ENCODE assay signal across 1 mouse cellular context in the genomic region with DNA sequence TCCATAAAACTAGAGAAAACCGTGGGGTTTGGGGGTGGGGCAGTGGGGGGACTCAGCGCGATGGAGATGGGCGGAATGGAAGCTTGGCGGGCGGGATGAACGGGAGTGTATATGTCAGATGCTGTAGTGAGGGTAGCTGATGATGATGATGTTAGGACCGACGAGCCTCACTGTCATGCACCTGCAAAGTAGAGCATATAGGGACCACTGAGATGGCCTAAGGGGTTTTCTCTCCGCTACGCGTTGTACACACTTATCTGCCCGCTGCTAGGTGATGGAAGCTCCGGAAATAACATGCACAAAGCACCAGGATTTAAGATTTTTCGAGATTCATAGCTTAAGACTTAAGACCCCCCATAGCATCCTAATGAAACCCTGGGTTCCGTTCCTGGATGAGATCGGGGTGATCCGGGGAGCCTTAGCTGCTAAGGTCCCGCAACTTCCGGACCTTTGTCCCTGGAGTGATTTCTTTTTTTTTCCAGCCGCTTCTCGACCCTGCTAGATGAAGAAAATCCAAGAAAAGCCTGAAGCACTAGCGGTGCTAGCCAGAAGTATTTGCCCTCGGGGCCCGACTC.
TF ChIP-seq lines count a peak whose summit lies in the region.

No protein-coding gene starts in this region.

TF ChIP-seq in CH12.LX, 34 proteins besides CTCF, POLR2A, EP300 and RAD21 (continued from another document):
- no peak for TF ChIP-seq IRF4 (IDR thresholded peaks at IDR 0.05; ENCODE audit: low read depth, low read length)
- TF ChIP-seq E2F4 (IDR thresholded peaks at IDR 0.05; ENCODE audit: insufficient replicate concordance, low read depth, low read length) = no peak
- TF ChIP-seq TBP (conservative IDR thresholded peaks at IDR 0.05; ENCODE audit: low read depth, low read length) = no peak
- TF ChIP-seq ZNF384 (IDR thresholded peaks at IDR 0.05; ENCODE audit: low read depth, low read length) = no peak
- no peak for TF ChIP-seq MAZ (IDR thresholded peaks at IDR 0.05; ENCODE audit: low read depth, low read length)
- TF ChIP-seq NRF1 (IDR thresholded peaks at IDR 0.05; ENCODE audit: low read depth, low read length) = no peak
- no peak for TF ChIP-seq TCF12 (IDR thresholded peaks at IDR 0.05; ENCODE audit: low read depth, low read length)
- TF ChIP-seq RCOR1 (conservative IDR thresholded peaks at IDR 0.05; ENCODE audit: low read depth, low read length) = no peak
- TF ChIP-seq ZC3H11A (IDR thresholded peaks at IDR 0.05; ENCODE audit: low read depth, low read length) = no peak
- TF ChIP-seq ELF1 (IDR thresholded peaks at IDR 0.05; ENCODE audit: low read depth, low read length) = no peak
- no peak; the same call in 1 of the 2 replicates for TF ChIP-seq CHD1 (IDR thresholded peaks at IDR 0.05; ENCODE audit: low read depth, low read length)
- TF ChIP-seq CHD2 (IDR thresholded peaks at IDR 0.05; ENCODE audit: low read length) = no peak
- peak; percentile 15; the same call in 1 of the 2 replicates for TF ChIP-seq MXI1 (IDR thresholded peaks at IDR 0.05; ENCODE audit: low read depth, low read length)
- TF ChIP-seq MAX (IDR thresholded peaks at IDR 0.05; ENCODE audit: low read length) = no peak
- TF ChIP-seq BHLHE40 (IDR thresholded peaks at IDR 0.05; ENCODE audit: low read depth, low read length) = 0 out of 2 replicates have a peak, but pooled peaks have one; percentile 11
- TF ChIP-seq UBTF (IDR thresholded peaks at IDR 0.05; ENCODE audit: low read depth, low read length) = peak; percentile 41; the same call in 1 of the 2 replicates
- TF ChIP-seq ZMIZ1 (IDR thresholded peaks at IDR 0.05; ENCODE audit: low read depth, low read length) = peak; percentile 71; the same call in 1 of the 2 replicates
- no peak for TF ChIP-seq HCFC1 (IDR thresholded peaks at IDR 0.05; ENCODE audit: low read depth, low read length)
- no peak for TF ChIP-seq SMC3 (IDR thresholded peaks at IDR 0.05; ENCODE audit: low read depth, low read length)
- TF ChIP-seq JUND (conservative IDR thresholded peaks at IDR 0.05; ENCODE audit: low read depth, low read length) = no peak
- no peak for TF ChIP-seq SIN3A (IDR thresholded peaks at IDR 0.05; ENCODE audit: low read length)
- 0 out of 2 replicates have a peak, but pooled peaks have one; percentile 3 for TF ChIP-seq ETS1 (conservative IDR thresholded peaks at IDR 0.05; ENCODE audit: low read depth, low read length)
